Mouse (Mus musculus) cerebellum, adult 2 months (tissue): Measurements from ENCODE around the gene Akap12. TPM values are rescaled to one million over a fixed set of nuclear protein-coding genes. Genes with fewer than 3 reads are reported as not detected.
A peak's percentile ranks its signal among the peaks of the same experiment; 100 is the strongest.

Source experiments
- DNase-seq, 2 experiments: peaks; one replicate each; pipeline ENCODE4 v3.0.0; 2021
- H3K27ac ChIP-seq: fragments of 200-500 bp; 2 replicates; pipeline ENCODE4 v1.5.1; 2012; ENCODE audit warnings: low read length, control low read depth, inconsistent platforms; ENCODE audit not compliant: insufficient read depth
- H3K27me3 ChIP-seq: fragments of 200-500 bp; 2 replicates; pipeline ENCODE4 v1.6.1; 2012; ENCODE audit warnings: inconsistent platforms, mild to moderate bottlenecking, low read length, moderate library complexity; ENCODE audit not compliant: control insufficient read depth, insufficient read depth
- H3K4me1 ChIP-seq: fragments of 200-500 bp; 2 replicates; pipeline ENCODE4 v1.6.1; 2011; ENCODE audit warnings: low read length; ENCODE audit not compliant: control insufficient read depth, insufficient read depth
- H3K4me3 ChIP-seq: fragments of 200-500 bp; replicated peaks from 2 replicates; pipeline ENCODE3; 2011; ENCODE audit warnings: mild to moderate bottlenecking, low read depth, low read length, control low read depth; ENCODE audit not compliant: insufficient read depth
- CTCF ChIP-seq: fragments of 200-500 bp; IDR thresholded peaks from 2 replicates; pipeline ENCODE4 v1.5.1; 2011; ENCODE audit warnings: low read depth, mild to moderate bottlenecking, control low read depth, low read length, moderate library complexity, borderline replicate concordance; ENCODE audit not compliant: insufficient read depth
- POLR2A ChIP-seq: fragments of 200-500 bp; IDR thresholded peaks from 2 replicates; pipeline ENCODE4 v1.6.1; 2011; ENCODE audit warnings: low read length, control low read depth, borderline replicate concordance; ENCODE audit not compliant: insufficient read depth
- WGBS: fragments of 180-500 bp; shearing (Covaris S2); methylation state at CpG from one replicate; pipeline ENCODE4 v1.1.7; 2018; 5-methylcytosine and 5-hydroxymethylcytosine counted together
- polyA plus RNA-seq: library from polyadenylated mRNA; depleted of rRNA; stranded (reverse); fragments of >200 nt; gene quantifications from 2 replicates; pipeline ENCODE4 v1.2.3, GENCODE M21; 2012

Akap12 gene
- polyA plus RNA-seq, 1 experiment: 38.4 TPM

DNA sequence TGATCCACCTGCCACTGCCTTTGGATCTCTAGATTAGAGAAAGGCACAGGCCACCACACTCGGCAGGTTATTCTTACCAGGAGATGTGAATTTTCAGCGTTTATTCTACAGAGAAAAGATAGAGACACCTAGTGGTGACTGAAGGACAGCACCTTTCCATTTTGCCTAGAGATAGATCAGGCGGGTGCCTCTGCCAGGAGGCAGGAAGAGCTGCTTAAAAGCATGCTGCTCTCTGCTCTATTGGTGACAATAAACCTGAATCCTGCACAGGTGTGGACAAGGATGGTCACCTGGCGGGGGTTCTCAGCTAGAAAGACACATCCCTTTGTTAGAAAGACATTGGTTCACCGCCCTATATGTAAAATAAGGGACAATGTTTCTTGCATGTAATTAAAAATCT lies 105.8 kb downstream of the Akap12 start:
- peak; percentile 51 to 66 for DNase-seq
- H3K27ac ChIP-seq: no peak overlapping the region
- H3K4me1 ChIP-seq: no peaks in the 10 kb centered on the region
- no peaks in the 10 kb centered on the region for H3K27me3 ChIP-seq
- no peak overlapping the region for H3K4me3 ChIP-seq
- WGBS: 35% methylated on average over 5 of the region's 5 CpGs
- no peak for TF ChIP-seq POLR2A
- peak; percentile 53; the same call in 1 of the 2 replicates for TF ChIP-seq CTCF

DNA sequence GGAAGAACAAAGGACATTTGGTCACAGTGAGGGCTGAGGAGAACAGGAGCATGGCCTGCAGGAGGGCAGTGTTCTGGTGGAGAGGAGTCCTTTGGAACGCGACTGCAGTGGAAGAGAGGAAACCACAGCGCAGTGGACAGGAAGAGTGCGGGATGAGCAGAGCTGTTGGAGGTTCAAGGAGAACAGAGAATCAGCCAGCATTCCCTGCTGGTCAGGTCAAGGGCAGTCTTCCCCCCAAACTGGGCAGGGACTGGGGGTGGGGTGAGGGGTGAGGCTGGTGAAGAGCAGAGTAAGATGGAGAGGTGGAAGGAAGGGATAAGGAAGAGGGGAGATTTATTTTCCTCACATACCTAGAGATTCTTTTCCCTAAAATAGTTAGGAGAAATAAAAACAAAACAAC lies 107.4 kb downstream of the Akap12 start:
- no peak for DNase-seq
- WGBS: 56% methylated on average over 4 of the region's 4 CpGs
- Histone ChIP-seq H3K27ac (no peak overlapping the region), H3K4me1 (no peaks in the 10 kb centered on the region), H3K27me3 (no peaks in the 10 kb centered on the region), H3K4me3 (no peak overlapping the region)
- TF ChIP-seq POLR2A: no peak
- no peak for TF ChIP-seq CTCF

DNA sequence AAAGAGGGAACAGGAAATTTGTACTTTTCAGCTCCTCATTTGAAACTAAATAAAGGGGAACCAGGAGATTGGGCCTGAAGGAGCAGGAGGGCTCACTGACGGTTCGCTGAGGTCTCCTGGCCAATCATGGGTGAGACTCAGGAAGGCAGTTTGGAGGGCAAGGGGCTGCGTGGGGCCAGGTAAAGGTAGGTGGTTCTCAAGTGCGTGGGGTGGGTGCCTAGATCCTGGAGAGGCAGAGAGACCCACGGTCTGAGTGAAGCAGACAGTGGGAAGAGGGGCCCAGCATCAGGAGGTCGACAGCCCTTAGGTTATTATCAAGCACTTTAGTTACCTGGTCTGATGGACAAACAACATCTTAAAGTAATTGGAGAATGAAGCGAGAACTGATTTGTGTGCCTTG lies 108.1 kb downstream of the Akap12 start:
- Histone ChIP-seq H3K4me3 (no peak overlapping the region), H3K4me1 (no peaks in the 10 kb centered on the region), H3K27me3 (no peaks in the 10 kb centered on the region), H3K27ac (no peak overlapping the region)
- no peak for DNase-seq
- TF ChIP-seq CTCF (no peak), POLR2A (no peak)
- 93% methylated on average over 7 of the region's 7 CpGs for WGBS

DNA sequence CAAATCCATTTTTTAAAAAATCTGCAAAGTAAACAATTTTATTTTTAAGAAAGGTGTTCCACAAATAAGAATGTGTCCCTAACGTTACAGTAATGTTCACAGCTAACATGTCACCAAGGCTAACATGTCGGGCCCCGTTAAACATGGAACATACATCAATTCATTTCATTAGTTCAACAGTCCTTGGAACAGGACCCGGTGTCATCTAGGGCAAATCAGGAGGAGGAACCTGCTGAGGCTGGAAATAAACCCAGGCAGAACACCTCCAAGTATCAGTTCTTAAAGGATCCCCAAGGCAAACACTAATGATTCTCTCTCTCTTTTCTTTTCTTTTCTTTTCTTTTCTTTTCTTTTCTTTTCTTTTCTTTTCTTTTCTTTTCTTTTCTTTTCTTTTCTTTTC lies 108.6 kb downstream of the Akap12 start:
- DNase-seq: no peak
- no peak overlapping the region for H3K27ac ChIP-seq
- WGBS: 79% methylated on average over 4 of the region's 4 CpGs
- H3K4me1 ChIP-seq: no peaks in the 10 kb centered on the region
- H3K27me3 ChIP-seq: no peaks in the 10 kb centered on the region
- H3K4me3 ChIP-seq: no peak overlapping the region
- TF ChIP-seq POLR2A: no peak
- TF ChIP-seq CTCF: no peak

DNA sequence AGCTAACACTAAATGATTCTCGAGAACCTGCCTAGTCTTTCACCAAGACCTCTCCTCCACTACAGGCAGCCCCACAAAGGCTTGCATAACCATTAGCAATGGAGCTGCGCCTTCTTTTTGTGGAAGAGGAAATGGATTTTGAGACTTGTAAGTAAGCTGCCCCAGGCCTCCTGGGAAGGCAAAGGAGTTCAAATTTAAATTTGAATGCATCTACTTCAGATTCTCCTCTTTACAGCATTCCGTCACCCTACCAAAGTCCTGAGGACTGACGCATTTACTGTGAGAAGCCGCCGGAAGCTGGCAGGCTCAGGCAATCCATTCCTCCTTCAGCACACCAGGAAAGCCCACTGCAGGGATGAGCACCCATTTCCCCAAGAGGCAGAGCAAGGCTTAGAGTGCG lies 109.1 kb downstream of the Akap12 start:
- no peak for DNase-seq
- TF ChIP-seq CTCF: no peak
- no peak for TF ChIP-seq POLR2A
- WGBS: 66% methylated on average over 7 of the region's 7 CpGs
- H3K27ac ChIP-seq: no peak overlapping the region
- no peaks in the 10 kb centered on the region for H3K27me3 ChIP-seq
- no peaks in the 10 kb centered on the region for H3K4me1 ChIP-seq
- no peak overlapping the region for H3K4me3 ChIP-seq

DNA sequence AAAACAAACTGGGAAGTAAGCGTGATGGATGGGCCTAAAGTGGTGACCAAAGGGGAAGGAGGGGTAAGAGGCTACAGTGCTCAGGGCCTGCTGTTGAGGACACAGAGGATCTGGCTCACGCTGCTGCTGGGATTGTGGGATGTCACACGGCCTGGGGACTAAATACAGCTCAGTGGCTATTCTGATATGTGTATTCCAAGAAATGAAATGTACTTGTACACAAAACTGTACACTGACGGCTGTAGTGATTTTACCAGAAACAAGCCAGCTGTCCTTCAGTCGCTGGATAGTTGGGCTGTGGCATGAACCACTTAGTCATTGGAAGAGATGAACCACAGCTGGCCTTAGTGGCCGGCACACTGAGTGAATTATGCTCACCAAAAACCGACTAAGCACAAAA lies 110.3 kb downstream of the Akap12 start:
- H3K27me3 ChIP-seq: no peaks in the 10 kb centered on the region
- WGBS: 72% methylated on average over 7 of the region's 7 CpGs
- TF ChIP-seq POLR2A (no peak), CTCF (no peak)
- no peak overlapping the region for H3K27ac ChIP-seq
- H3K4me3 ChIP-seq: no peak overlapping the region
- no peaks in the 10 kb centered on the region for H3K4me1 ChIP-seq
- DNase-seq: no peak

DNA sequence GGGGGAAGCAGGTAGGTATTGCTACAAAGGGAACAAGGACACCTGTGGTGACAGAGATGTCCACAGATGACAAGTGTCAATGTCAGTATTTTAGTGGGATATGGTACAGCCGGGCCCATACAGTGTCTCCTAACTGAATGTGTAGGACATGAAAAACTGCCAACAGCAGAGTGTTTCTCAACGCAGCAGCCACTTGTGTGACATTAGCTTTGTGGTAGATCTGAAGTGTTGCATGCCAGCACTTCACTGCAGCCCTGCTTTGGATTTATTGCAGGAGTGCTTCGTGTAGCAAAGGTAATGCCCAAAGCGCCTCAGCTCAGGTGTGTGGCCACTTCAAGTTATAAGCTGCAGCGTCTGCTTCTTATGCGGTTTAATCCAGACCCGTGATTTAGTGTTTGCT lies 110.8 kb downstream of the Akap12 start:
- Histone ChIP-seq H3K27me3 (no peaks in the 10 kb centered on the region), H3K4me3 (no peak overlapping the region), H3K27ac (no peak overlapping the region), H3K4me1 (no peaks in the 10 kb centered on the region)
- no peak for DNase-seq
- WGBS: 84% methylated on average over 7 of the region's 7 CpGs
- no peak for TF ChIP-seq CTCF
- TF ChIP-seq POLR2A: no peak

DNA sequence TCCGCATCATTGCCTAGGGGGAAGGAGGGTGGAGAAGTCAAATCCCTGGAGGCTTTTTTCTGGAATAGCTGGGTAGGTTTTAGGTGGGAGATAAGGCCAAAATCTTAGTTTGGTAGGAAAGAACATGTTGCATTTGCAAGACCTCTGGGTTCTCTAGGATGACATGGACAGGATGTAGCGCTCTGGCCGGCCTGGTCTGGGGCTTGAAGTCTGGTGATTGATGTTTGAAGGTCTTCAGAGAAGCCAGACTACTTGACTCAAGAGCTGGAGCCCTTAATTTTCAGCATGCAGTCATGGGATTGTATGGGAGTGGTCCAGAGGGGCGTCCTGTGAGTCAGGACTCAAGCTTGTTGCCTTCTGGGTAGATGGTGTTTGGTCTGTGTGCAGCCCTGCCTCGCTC lies 114.6 kb downstream of the Akap12 start:
- H3K27me3 ChIP-seq: no peaks in the 10 kb centered on the region
- no peak for TF ChIP-seq CTCF
- TF ChIP-seq POLR2A: no peak
- no peak overlapping the region for H3K4me3 ChIP-seq
- WGBS: 93% methylated on average over 5 of the region's 5 CpGs
- no peak for DNase-seq
- H3K4me1 ChIP-seq: no peaks in the 10 kb centered on the region
- H3K27ac ChIP-seq: no peak overlapping the region
